Mouse (Mus musculus) kidney, embryonic 14.5 days (tissue): Measurements from ENCODE around the gene Sgo2b. TPM values are rescaled to one million over a fixed set of nuclear protein-coding genes. Genes with fewer than 3 reads are reported as not detected.
"Not testable (repeated sequence)": the region's sequence is repeated elsewhere in the genome, so short reads cannot be mapped to it uniquely, and the experiment has no call there.

Experiments used
- ATAC-seq: fragments of 200-750 bp; cut with Nextera tagmentation; 2 replicates; pipeline ENCODE4 v1.8.0; 2017; ENCODE audit warnings: moderate number of reproducible peaks, mild to moderate bottlenecking, moderate TSS enrichment, moderate library complexity; ENCODE audit not compliant: low FRiP score, low TSS enrichment
- H3K27ac ChIP-seq: fragments of 300-500 bp; sonication (generic); 2 replicates; pipeline ENCODE4 v1.5.1; 2014; ENCODE audit warnings: low read depth, mild to moderate bottlenecking, low read length, moderate library complexity, mixed read lengths
- H3K27me3 ChIP-seq: fragments of 300-500 bp; sonication (generic); 2 replicates; pipeline ENCODE4 v1.6.1; 2014; ENCODE audit warnings: mild to moderate bottlenecking, low read length; ENCODE audit not compliant: control insufficient read depth, insufficient read depth
- H3K36me3 ChIP-seq: fragments of 300-500 bp; sonication (generic); 2 replicates; pipeline ENCODE4 v1.6.1; 2014; ENCODE audit warnings: low read length, mixed read lengths; ENCODE audit not compliant: control insufficient read depth, insufficient read depth
- H3K4me1 ChIP-seq: fragments of 300-500 bp; sonication (generic); 2 replicates; pipeline ENCODE4 v1.6.1; 2014; ENCODE audit warnings: low read length, mixed read lengths; ENCODE audit not compliant: control insufficient read depth, insufficient read depth
- H3K4me2 ChIP-seq: fragments of 300-500 bp; sonication (generic); replicated peaks from 2 replicates; pipeline ENCODE4 v1.6.1; 2014; ENCODE audit warnings: low read depth, mild to moderate bottlenecking, low read length
- H3K4me3 ChIP-seq: fragments of 300-500 bp; sonication (generic); 2 replicates; pipeline ENCODE4 v1.5.1; 2014; ENCODE audit warnings: mild to moderate bottlenecking, low read length
- H3K9ac ChIP-seq: fragments of 300-500 bp; sonication (generic); 2 replicates; pipeline ENCODE4 v1.6.1; 2014; ENCODE audit warnings: low read depth, mild to moderate bottlenecking, low read length, moderate library complexity
- H3K9me3 ChIP-seq: fragments of 300-500 bp; sonication (generic); 2 replicates; pipeline ENCODE4 v1.6.1; 2016; ENCODE audit warnings: low read length; ENCODE audit not compliant: control insufficient read depth
- WGBS: fragments of 180-500 bp; shearing (Covaris S2); extraction: QIAGEN DNeasy Blood & Tissue Kit; methylation state at CpG from one replicate; pipeline ENCODE4 v1.1.7; 2014; 5-methylcytosine and 5-hydroxymethylcytosine counted together
- polyA plus RNA-seq: library from polyadenylated mRNA; unstranded; fragments of >200 nt; fragmentation: Nextera tagmentation; extraction: Ambion mirVana; gene quantifications from 2 replicates; pipeline ENCODE4 v1.2.1, GENCODE M21; 2014

Gene Sgo2b
- polyA plus RNA-seq: not detected in 2 replicates

- Histone ChIP-seq H3K36me3 (no peaks in the 10 kb centered on the region), H3K9ac (no peak within 1 kb of the TSS), H3K4me3 (peak within 1 kb of the TSS; percentile 20; the same call in 1 of the 2 replicates), H3K9me3 (no peaks in the 10 kb centered on the region), H3K4me2 (peak within 1 kb of the TSS; percentile 40), H3K27me3 (no peaks in the 10 kb centered on the region), H3K4me1 (no peaks in the 10 kb centered on the region), H3K27ac (no peak within 1 kb of the TSS)
- ATAC-seq: peak; percentile 86
- WGBS: 7% methylated on average over 29 of the region's 30 CpGs
These were observed at the start of gene Sgo2b for GRCm38 (mm10) chr8:63951626-63952377. Gene Sgo2b (minus strand): TSS chr8:63952248.

GRCm38 (mm10) chr8:63970612-63971391 is 18.8 kb upstream of the Sgo2b start:
- H3K9ac ChIP-seq, H3K27ac ChIP-seq, H3K4me2 ChIP-seq, H3K4me1 ChIP-seq, H3K36me3 ChIP-seq, H3K9me3 ChIP-seq, H3K27me3 ChIP-seq, H3K4me3 ChIP-seq: not testable (repeated sequence)
- 25% methylated on average over 9 of the region's 9 CpGs for WGBS
- peak; percentile 95 for ATAC-seq

DNA sequence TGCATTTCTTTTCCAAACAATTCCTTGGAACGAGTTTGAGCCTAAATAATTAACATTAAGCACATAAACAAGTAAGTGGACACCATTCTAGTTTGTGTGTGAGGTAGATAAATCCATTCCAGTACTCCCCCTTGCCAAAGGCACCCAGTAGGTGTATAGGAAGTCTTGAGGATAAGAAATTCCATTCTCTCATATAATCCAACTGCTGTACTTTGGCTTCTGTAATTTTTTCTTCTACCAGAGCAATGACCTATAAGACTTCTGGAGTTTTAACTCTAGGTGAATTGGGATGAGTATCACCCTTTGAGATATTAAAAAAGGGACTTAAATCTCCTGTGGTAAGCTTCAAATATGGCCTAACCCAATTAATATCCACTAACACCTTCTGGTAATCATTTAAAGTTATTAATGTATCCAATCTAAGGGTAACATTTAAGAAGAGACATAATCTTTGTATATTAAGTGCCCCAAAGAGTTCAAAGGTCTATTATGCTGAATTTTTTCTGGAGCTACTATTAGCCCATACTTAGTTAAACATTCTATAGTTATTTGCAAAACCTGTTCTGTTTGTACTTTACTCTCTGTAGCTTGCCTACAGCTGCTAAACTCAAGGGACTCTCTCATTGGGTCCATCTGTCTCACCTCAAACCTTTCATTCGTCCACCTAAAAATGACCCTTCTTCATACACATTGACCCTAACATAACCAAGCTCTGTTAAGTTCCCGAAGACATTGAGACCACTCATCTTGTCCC is 9.2 kb upstream of the Sgo2b start:
- Histone ChIP-seq H3K36me3 (no peaks in the 10 kb centered on the region), H3K4me2 (no peak overlapping the region), H3K9me3 (no peaks in the 10 kb centered on the region), H3K4me1 (no peaks in the 10 kb centered on the region), H3K9ac (no peak overlapping the region), H3K4me3 (no peak overlapping the region), H3K27me3 (no peaks in the 10 kb centered on the region), H3K27ac (no peak overlapping the region)
- 89% methylated on average over 3 of the region's 3 CpGs for WGBS
- ATAC-seq: no peak

GRCm38 (mm10) chr8:63953802-63954201 is 1.8 kb upstream of the Sgo2b start:
- not testable (repeated sequence) for H3K27ac ChIP-seq, H3K36me3 ChIP-seq, H3K4me3 ChIP-seq, ATAC-seq, H3K4me1 ChIP-seq, H3K27me3 ChIP-seq, H3K9ac ChIP-seq, H3K9me3 ChIP-seq, H3K4me2 ChIP-seq
- WGBS: 85% methylated on average over 4 of the region's 4 CpGs

GRCm38 (mm10) chr8:63933171-63933570 is 18.9 kb downstream of the Sgo2b start:
- Histone ChIP-seq H3K9ac (no peak overlapping the region), H3K4me3 (no peak overlapping the region), H3K36me3 (no peaks in the 10 kb centered on the region), H3K27me3 (no peaks in the 10 kb centered on the region), H3K4me2 (no peak overlapping the region), H3K27ac (no peak overlapping the region), H3K4me1 (no peaks in the 10 kb centered on the region), H3K9me3 (no peaks in the 10 kb centered on the region)
- 79% methylated on average over 7 of the region's 7 CpGs for WGBS
- no peak for ATAC-seq

GRCm38 (mm10) chr8:63929301-63930097 is 22.5 kb downstream of the Sgo2b start:
- Histone ChIP-seq H3K27me3 (no peaks in the 10 kb centered on the region), H3K4me2 (no peak overlapping the region), H3K27ac (no peak overlapping the region), H3K4me3 (no peak overlapping the region), H3K9me3 (no peaks in the 10 kb centered on the region), H3K36me3 (no peaks in the 10 kb centered on the region), H3K4me1 (no peaks in the 10 kb centered on the region), H3K9ac (no peak overlapping the region)
- no peak for ATAC-seq
- WGBS: 83% methylated on average over 3 of the region's 3 CpGs

DNA sequence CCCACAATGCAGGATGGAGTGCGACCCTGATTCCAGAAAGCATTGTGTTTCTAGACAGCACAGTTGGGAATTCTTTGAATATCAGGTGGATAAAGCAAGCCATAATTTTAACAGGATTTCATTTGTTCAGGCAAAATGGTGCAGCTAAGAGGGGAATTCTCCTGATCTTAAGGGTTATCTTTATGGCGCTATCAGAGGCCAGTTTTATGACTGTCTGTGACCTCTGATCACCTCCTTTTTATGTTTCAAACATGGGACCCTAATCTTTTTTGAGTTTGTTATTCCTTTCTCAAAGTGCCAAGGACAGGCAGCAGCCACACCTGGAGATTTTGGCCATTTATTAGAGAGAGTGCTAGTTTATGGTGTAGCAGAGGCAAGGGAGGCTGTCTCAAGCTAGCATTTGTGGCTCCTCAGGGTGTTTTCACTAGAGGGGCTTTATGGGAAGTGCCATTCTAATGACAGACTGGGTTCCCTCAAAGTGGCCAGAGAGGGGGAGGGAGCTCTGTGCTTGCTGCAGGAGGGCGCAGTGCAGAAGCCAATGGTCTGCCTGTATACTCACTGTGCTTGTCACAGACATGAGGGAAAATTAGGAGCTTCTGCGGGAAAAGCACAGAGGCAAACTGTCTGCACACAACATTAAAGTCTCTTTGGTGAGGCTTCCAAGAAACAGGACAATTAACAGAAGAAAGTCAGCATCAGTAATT is 30.6 kb downstream of the Sgo2b start:
- Histone ChIP-seq H3K4me3 (no peak overlapping the region), H3K27me3 (no peaks in the 10 kb centered on the region), H3K9ac (no peak overlapping the region), H3K27ac (no peak overlapping the region), H3K4me1 (no peaks in the 10 kb centered on the region), H3K36me3 (no peaks in the 10 kb centered on the region), H3K9me3 (no peaks in the 10 kb centered on the region), H3K4me2 (no peak overlapping the region)
- no peak for ATAC-seq
- 18% methylated on average over 4 of the region's 4 CpGs for WGBS

DNA sequence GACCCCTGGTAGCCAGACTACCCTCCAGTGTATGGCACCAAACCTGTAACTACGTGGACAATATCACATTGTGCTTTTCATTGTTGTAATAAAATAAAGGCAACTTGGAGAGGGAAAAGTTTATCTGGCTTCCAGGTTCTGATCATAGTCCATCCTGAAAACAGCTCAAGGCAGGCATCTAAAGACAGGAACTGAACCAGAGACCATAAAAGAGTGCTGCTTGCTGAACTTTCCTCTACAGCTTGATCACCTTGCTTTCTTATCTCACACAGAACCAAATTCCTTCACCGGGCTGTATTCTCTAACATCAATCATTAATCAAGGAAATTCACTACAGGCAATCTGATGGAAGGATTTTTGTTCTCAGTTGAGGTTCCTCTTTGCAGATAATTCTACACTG is 57.0 kb downstream of the Sgo2b start:
- no peak overlapping the region for H3K4me2 ChIP-seq
- no peak for ATAC-seq

More for the DNA sequence above, 57.0 kb downstream of the Sgo2b start:
- Histone ChIP-seq H3K4me3 (no peak overlapping the region), H3K4me1 (no peaks in the 10 kb centered on the region), H3K27me3 (no peaks in the 10 kb centered on the region), H3K9me3 (no peaks in the 10 kb centered on the region), H3K36me3 (no peaks in the 10 kb centered on the region), H3K27ac (no peak overlapping the region), H3K9ac (no peak overlapping the region)
- WGBS: 78% methylated on average over 2 of the region's 2 CpGs
